Mouse (Mus musculus): ENCODE data around the gene Fam110c.
"Not testable (repeated sequence)": the region's sequence is repeated elsewhere in the genome, so short reads cannot be mapped to it uniquely, and the experiment has no call there.

Fam110c gene

GRCm38 (mm10) chr12:31073412-31074354, at the start of gene Fam110c:
TSS of gene Fam110c (plus strand) at chr12:31073861.
- peak; percentile 87 to 92 for DNase-seq

GRCm38 (mm10) chr12:31026423-31026822, 47.2 kb upstream of the Fam110c start:
- DNase-seq = peak; percentile 17 to 41

- DNase-seq = no peak
Measured at GRCm38 (mm10) chr12:31052066-31052465, 21.6 kb upstream of the Fam110c start.

- DNase-seq = no peak
Measured at GRCm38 (mm10) chr12:31056291-31056864, 17.3 kb upstream of the Fam110c start.

GRCm38 (mm10) chr12:31059393-31059853, 14.2 kb upstream of the Fam110c start:
- DNase-seq = peak; percentile 8 to 42

GRCm38 (mm10) chr12:31060245-31060644, 13.4 kb upstream of the Fam110c start:
- no peak for DNase-seq

GRCm38 (mm10) chr12:31071222-31071621, 2.4 kb upstream of the Fam110c start:
- no peak for DNase-seq

- DNase-seq = not testable (repeated sequence)
Measured at GRCm38 (mm10) chr12:31074355-31074786, 710 bp downstream of the Fam110c start.

GRCm38 (mm10) chr12:31074839-31075538, 1.3 kb downstream of the Fam110c start:
- DNase-seq = peak; percentile 13 to 27

- no peak for DNase-seq
Measured at GRCm38 (mm10) chr12:31077020-31077419, 3.4 kb downstream of the Fam110c start.

GRCm38 (mm10) chr12:31078030-31078429, 4.4 kb downstream of the Fam110c start:
- DNase-seq = no peak

GRCm38 (mm10) chr12:31080352-31080751, 6.7 kb downstream of the Fam110c start:
- DNase-seq = no peak

GRCm38 (mm10) chr12:31080890-31081554, 7.4 kb downstream of the Fam110c start:
- DNase-seq = no peak

GRCm38 (mm10) chr12:31083007-31083406, 9.3 kb downstream of the Fam110c start:
- no peak for DNase-seq

GRCm38 (mm10) chr12:31083407-31083806, 9.7 kb downstream of the Fam110c start:
- DNase-seq = no peak

- no peak for DNase-seq
Measured at GRCm38 (mm10) chr12:31087060-31087459, 13.4 kb downstream of the Fam110c start.

GRCm38 (mm10) chr12:31090401-31090800, 16.7 kb downstream of the Fam110c start:
- DNase-seq = no peak

- no peak for DNase-seq
Measured at GRCm38 (mm10) chr12:31090882-31091640, 17.4 kb downstream of the Fam110c start.

- DNase-seq = no peak
Measured at GRCm38 (mm10) chr12:31092481-31092880, 18.8 kb downstream of the Fam110c start.

GRCm38 (mm10) chr12:31097185-31097584, 23.5 kb downstream of the Fam110c start:
- DNase-seq = no peak

- DNase-seq = no peak
Measured at GRCm38 (mm10) chr12:31101190-31101589, 27.5 kb downstream of the Fam110c start.

GRCm38 (mm10) chr12:31101821-31102220, 28.2 kb downstream of the Fam110c start:
- no peak for DNase-seq

All from lung, adult 18-20 months (tissue).